Mouse (Mus musculus): ENCODE data around the gene Atrnl1.

DNA sequence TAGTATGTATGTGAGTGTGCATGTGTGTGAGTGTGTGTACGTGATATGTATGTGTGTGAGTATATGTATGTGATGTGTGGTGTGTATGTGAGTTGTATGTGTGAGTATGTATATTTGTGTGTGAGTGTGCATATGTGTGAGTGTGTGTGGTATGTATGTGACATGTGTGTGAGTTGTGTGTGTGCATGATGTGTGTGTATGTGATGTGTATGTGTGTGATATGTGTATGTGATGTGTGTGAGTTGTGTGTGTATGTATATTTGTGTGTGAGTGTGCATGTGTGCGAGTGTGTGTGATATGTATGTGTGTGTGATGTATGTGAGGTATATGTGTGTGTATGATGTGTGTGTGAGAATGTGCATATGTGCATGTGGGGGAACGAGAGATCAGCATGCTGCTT, 326.0 kb downstream of the Atrnl1 start:
- TF ChIP-seq CTCF (IDR thresholded peaks at IDR 0.05; ENCODE audit: low read depth, low read length): no peak
- TF ChIP-seq POLR2A (IDR thresholded peaks at IDR 0.05; ENCODE audit: insufficient read depth, low read length): no peak
- no peak for TF ChIP-seq EP300 (IDR thresholded peaks at IDR 0.05; ENCODE audit: insufficient read depth, low read depth, low read length)
